Mouse (Mus musculus): ENCODE data around the gene Syngr1.

GRCm38 (mm10) chr15:80042152-80042551 is 49.0 kb upstream of the Syngr1 start:
- TF ChIP-seq CTCF (IDR thresholded peaks at IDR 0.05; ENCODE audit: low read depth, low read length) (no peak), GATA1 (IDR thresholded peaks at IDR 0.05; ENCODE audit: borderline replicate concordance, low read length) (no peak), TAL1 (conservative IDR thresholded peaks at IDR 0.05; ENCODE audit: low read depth, low read length) (no peak), GATA2 (IDR thresholded peaks at IDR 0.05; ENCODE audit: borderline replicate concordance, low read depth, low read length) (no peak)

All from G1E (cell line).